Mouse (Mus musculus): ENCODE measurements at regions not wholly inside any gene's neighbourhood (a gene's known extent, or its start where the extent isn't known, plus 50 kb on each side); places are given as distances from the start of the nearest gene placed in this dataset.

GRCm38 (mm10) chr4:38749281-38749680, 700.8 kb upstream of the 1700009N14Rik start:
- DNase-seq (ENCODE audit: low spot score in 2 of 2): no peak

DNA sequence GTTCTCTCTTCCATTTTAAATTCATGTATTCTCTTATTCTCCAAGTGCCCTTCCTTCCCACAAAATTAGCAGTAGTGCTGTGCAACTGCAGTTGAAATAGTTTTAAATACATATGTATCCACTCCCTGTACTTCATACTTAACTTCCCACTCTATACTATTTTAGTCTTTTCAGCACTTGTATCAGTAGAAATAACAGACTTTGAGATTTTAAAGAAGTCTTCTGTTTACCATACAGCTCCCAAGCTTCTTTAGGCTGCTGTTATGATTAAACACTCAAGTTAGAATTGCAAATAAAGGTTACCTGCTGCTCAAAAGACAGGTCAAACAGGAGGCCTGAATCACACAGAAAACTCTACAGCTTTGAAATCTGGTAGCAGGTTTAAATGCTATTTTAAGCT, 665.1 kb upstream of the 1700009N14Rik start:
- DNase-seq (ENCODE audit: low spot score in 2 of 2): no peak

DNA sequence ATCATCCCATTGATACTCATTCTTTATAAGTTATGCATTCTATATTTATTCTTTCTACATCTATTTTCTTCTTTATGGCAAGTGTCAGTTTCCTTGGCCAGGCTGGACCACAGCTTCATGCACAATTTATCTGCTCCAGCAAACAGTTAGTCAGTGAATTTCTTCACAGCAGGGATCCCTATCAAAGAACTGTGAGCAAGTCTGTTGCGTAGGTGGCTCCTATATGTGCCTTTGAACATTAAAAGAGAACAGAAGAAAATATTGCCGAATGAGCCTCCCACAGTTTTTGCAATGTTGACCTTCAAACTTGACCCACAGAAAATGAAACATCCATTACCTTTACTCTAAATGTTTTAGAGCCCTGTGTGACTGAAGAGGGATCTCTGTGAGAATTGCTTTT, 625.0 kb upstream of the 1700009N14Rik start:
- DNase-seq (ENCODE audit: low spot score in 2 of 2): peak in 1 of 2 experiments; percentile 8

- DNase-seq (ENCODE audit: low spot score in 2 of 2): no peak
Measured at GRCm38 (mm10) chr4:38848261-38848660, 601.8 kb upstream of the 1700009N14Rik start.

GRCm38 (mm10) chr4:38854349-38854748, 595.7 kb upstream of the 1700009N14Rik start:
- no peak for DNase-seq (ENCODE audit: low spot score in 2 of 2)

GRCm38 (mm10) chr4:38900565-38900964, 549.5 kb upstream of the 1700009N14Rik start:
- DNase-seq (ENCODE audit: low spot score in 2 of 2): no peak

DNA sequence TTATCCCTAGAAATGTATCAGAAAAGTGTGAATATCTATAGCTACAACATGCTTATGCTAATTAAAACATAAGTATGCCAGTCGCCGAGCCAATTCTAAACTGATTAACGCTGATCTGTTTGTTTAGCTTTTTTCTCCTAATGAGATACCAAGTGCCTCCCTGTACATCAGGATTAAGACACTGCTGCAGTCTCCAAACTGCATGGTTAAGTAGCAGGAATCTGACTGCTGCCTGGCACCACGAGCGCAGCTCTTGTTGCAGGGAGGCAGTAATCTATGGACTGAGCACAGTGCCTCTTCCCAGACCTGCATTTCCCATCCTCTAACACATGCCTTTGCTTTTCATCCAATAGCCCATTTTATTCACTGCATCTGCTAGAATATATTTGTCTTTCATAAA, 523.3 kb upstream of the 1700009N14Rik start:
- no peak for DNase-seq (ENCODE audit: low spot score in 2 of 2)

DNA sequence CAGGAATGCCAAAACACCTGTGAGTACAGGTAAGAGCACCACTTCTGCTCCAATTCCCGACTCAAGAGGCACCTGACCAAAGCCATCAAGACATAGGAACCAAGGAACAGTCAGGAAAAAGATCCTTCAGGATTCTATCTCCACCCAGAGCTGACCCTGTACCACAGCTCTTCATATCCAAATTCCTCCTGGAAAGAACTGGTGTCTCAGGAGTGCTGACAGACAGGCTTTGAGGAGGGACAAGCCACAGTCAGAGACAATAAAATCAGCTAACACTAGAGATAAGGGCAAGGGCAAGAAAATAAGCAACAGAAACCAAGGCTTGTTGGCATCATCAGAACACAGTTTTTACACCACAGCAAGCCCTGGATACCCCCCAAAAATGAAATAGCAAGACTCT, 496.5 kb upstream of the 1700009N14Rik start:
- DNase-seq (ENCODE audit: low spot score in 2 of 2): no peak

- DNase-seq (ENCODE audit: low spot score in 2 of 2): no peak
Measured at GRCm38 (mm10) chr4:38995161-38995560, 454.9 kb upstream of the 1700009N14Rik start.

All from layer of hippocampus, postnatal 10 days (tissue).